Mouse (Mus musculus) heart, postnatal 36 days (tissue): ENCODE data around the gene Pigb. TPM values are rescaled to one million over a fixed set of nuclear protein-coding genes. Genes with fewer than 3 reads are reported as not detected.

Source experiments
- microRNA-seq, 2 experiments: library from miRNA; unstranded; fragments of <30 nt; microRNA quantifications; one replicate each; pipeline ENCODE4 v1.2.0; 2021; ENCODE audit warnings: borderline number of aligned reads in 2 of 2
- total RNA-seq, 2 experiments: library from RNA; stranded (reverse); gene quantifications; 2 replicates each; pipeline ENCODE4 v1.2.3; 2021

Pigb gene
- total RNA-seq, 2 experiments from 2014 or later = 2.0 to 2.4 TPM

Small RNA genes within 50 kb of the gene (microRNA-seq; reads per million reads assigned to microRNA genes)
- 0 reads per million in 2 experiments for gene Gm27353

Other genes starting within 250 kb of the Pigb start
- gene Prtg, start 233.5 kb downstream of the Pigb start, total RNA-seq = under 1 TPM; 0.30 to 0.33 TPM
- 10 to 100 TPM; 11.9 to 12.5 TPM for gene Pygo1, start 114.7 kb downstream of the Pigb start, total RNA-seq
- under 1 TPM; 0.50 to 0.84 TPM for gene Dyx1c1, start 81.6 kb downstream of the Pigb start, total RNA-seq
- not detected for gene Gm44503, start 81.5 kb downstream of the Pigb start, total RNA-seq
- gene Ccpg1os, start 55.0 kb downstream of the Pigb start, total RNA-seq = 1 to 10 TPM; 8.9 to 9.7 TPM
- gene Ccpg1, start 54.9 kb downstream of the Pigb start, total RNA-seq = 10 to 100 TPM; 81.3 to 92.5 TPM
- gene Rab27a, start 4.5 kb upstream of the Pigb start, total RNA-seq = 1 to 10 TPM; 3.6 to 4.4 TPM
- not detected for gene Khdc3, start 61.5 kb upstream of the Pigb start, total RNA-seq
- not detected for gene Gm20509, start 62.1 kb upstream of the Pigb start, total RNA-seq
- 10 to 100 TPM; 50.5 to 50.8 TPM for gene Rsl24d1, start 73.0 kb upstream of the Pigb start, total RNA-seq